Mouse (Mus musculus) liver, embryonic 14.5 days (tissue): ENCODE measurements around the gene Cdkl4.

Experiments
- CTCF ChIP-seq: IDR thresholded peaks from 2 replicates; pipeline ENCODE4 v1.5.1; 2016; ENCODE audit warnings: antibody characterized with exemption, low read depth, control low read depth
- EP300 ChIP-seq: IDR thresholded peaks from 2 replicates; pipeline ENCODE4 v1.6.1; 2016; ENCODE audit warnings: antibody characterized with exemption, low read depth

GRCm38 (mm10) chr17:80564611-80564924 is 13.0 kb downstream of the Cdkl4 start:
- TF ChIP-seq CTCF (peak; percentile 57), EP300 (no peak)
